Mouse (Mus musculus) thymus, postnatal 25 days (tissue): Measurements from ENCODE around the gene Col8a1.

Experiments
- DNase-seq: peaks from one replicate; pipeline ENCODE4 v3.0.0; 2022

Gene Col8a1

DNA sequence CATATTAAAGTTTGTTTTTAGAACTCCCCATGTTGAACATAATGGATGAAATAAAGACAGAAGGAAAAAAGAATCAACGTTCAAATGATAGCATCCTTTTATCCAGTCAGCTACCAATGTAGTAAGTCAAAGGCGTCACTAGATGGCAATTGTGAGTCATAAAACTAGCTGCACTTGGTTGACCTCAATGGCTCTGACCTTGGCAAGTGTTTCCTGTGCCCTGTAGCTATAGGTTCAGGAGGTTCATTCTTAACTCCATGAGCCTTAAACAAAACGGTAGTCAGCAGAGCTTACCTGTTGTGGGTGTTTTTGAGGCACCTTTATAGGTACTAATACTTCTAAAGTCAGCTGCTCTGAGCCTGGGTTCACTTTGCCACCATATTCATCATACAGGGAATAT is 85.2 kb downstream of the Col8a1 start:
- DNase-seq, result no peak

DNA sequence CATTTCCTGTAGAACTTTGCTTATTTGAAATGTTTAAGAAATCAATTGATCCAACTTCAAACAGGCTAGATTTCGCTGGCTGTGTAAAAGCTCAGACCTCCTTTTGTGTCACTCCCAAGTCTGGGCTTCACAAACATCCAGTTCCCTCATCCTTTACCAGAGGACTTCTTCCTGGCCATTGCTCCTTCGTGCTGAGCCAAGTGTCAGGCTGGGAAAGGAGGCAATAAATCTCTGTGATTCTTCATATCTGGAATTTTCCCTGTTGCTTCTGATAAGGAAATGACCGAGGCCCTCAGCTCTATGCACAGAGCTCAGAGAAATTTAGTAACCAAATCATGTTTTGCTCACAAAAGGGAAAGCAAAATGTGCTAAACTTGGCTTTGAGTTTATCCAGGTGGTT is 91.9 kb downstream of the Col8a1 start:
- DNase-seq, result no peak

DNA sequence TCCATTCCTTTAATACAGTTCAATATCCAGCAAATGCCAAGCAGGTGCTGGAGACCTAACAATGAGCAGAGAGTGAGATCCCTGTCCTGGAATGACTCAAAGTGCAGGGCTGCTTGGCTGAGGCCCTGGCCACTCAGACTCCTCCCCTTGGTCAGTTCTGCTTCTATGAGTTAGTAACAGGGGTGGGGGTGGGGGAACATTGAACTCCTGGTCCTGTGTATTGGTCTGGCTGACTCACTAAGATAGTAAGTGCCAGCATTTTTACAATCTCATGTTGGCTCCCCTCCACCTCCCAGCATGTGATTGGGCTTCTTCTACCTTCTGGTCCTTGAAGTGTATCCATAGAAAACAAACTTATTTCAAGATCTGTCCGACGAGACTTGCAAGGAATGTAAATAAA is 104.6 kb downstream of the Col8a1 start:
- DNase-seq, result no peak

DNA sequence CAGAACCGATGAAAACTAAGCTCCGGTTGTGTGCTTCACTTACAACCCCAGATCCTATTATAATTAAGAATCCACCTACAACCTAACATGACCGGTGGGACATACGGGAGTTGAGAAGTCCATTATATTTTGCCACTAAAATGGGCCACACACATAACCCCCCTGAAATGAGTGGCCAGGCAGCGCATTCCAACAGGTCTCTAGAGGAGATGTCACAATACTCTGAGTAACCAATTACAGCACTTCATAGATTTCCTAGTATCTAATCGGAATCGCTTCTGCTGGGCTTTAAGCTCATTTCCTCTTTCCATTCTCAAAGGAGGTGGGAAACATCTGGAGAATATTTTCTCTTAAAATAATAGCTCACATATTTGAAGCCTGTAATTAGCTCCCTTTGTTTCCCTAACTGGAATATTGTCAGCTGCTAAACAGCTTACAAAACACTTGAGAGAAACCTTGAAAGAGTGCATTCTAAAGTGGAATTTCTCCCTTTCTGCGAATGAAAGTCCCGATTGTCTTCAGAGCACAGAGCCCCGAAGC is 113.1 kb downstream of the Col8a1 start:
- no peak for DNase-seq

DNA sequence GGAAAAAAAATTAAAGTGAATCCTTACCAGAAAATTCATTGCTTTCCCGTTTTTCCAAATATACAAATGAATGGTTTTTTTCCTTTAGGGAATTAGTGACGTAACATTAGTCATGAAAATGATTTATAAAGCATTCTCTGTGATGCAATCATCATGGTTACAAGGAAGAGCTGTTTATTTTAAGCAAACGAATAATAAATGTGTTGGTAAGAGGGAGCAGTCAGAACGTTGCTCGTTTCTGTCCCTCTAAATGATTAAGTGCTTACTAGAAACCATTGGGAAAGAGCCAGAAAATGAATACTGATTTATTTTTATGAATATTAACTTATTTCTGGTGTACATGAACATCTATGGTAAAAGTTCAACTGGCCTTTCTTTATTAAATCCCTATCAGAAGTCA is 119.8 kb downstream of the Col8a1 start:
- DNase-seq, result no peak

DNA sequence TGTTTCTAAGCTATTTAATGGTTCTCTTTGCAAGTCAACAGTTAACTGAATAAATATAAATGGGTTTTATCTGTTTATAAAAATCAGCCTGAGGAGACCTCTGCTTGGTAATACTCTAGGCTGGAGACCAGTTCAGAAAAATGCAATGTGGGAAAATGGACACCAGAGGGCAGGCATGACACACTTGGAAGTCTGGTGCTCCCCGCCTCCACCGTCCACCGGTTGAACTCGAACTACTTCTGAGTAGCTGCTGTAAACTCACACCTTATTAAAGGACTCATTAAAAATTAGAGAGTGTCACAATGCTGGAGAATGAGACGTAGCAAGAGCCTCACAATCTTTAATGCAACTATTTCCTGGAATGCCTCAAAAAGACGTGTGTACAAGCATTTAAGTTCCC is 120.3 kb downstream of the Col8a1 start:
- peak; percentile 50 for DNase-seq

DNA sequence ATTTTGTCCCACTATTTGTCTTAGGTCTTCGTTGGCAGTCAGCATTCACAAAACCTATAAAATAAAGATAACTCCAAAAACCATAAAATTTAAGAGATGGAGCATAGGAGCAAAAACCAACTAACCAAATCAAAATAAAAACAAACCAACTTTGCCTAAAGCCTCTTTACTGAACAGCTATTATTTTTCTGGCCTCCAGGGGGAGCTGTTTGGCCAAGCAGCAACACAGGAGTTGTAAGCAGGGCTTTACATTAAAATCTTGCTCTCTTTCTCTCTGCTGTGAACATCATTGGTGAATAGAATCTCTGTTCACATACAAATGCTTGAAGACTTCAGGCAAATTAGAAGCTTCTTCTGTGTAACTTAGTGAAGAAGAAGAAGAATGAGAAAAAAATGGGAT is 142.8 kb downstream of the Col8a1 start:
- DNase-seq, result peak; percentile 15

DNA sequence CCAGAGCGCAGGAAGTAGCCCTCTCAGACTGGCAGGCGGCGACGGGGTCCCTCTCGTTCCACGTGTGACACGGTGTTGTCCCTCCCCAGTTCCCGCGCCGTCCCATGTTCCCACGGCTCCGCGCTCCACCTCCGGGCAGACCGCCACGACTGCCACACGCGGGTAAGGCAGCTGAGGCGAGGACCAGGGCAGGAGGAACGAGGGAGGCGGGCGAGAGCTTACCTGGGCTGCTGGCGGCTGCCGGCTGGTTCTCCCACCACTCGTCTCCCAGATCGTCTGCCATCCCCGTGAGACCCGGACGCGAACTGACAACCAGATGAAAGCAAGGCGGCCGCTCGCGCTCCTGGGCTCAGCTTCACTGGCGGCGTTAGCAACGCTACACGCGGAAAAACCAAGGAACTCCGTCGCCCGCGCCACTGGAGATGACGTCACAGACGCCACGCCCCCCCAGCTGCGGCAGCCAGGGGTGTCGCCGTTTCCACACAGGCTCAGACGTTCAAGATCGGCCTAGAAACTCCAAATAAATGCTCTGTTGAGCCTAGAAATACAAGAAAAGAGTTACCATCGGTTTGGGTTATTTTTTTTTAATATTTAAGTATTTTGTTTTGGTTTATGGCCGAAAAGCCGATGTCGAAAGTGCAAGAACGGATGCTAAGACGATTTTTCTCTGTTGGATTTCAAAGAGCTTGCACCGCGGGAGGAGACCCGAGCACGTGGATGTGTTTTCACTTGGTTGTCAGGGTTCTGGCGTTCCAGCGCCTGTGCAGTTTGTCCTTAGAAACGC is 147.9 kb downstream of the Col8a1 start, which contains the start of gene Cmss1:
TSS of gene Cmss1 (minus strand) at position 421 of the 784 bp plus-strand sequence.
- DNase-seq, result peak; percentile 85

DNA sequence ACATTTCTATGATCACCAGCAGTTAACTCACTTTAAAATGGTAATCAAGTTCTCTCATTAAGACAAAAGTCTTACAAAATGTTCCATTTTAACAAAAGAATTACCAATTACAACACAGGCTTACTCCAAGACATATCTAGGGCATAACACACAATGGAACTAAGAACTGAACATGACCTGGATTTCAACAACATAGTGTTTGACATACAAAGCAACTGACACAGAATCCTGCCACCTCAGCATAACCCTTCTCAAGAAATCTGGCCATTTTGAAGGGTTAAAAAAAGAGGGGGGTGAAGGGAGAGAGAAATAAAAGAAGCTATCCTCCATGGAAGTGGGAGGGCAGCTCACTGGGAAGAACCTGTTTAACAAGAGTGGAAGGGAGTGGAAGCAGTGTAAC is 153.5 kb downstream of the Col8a1 start:
- no peak for DNase-seq

DNA sequence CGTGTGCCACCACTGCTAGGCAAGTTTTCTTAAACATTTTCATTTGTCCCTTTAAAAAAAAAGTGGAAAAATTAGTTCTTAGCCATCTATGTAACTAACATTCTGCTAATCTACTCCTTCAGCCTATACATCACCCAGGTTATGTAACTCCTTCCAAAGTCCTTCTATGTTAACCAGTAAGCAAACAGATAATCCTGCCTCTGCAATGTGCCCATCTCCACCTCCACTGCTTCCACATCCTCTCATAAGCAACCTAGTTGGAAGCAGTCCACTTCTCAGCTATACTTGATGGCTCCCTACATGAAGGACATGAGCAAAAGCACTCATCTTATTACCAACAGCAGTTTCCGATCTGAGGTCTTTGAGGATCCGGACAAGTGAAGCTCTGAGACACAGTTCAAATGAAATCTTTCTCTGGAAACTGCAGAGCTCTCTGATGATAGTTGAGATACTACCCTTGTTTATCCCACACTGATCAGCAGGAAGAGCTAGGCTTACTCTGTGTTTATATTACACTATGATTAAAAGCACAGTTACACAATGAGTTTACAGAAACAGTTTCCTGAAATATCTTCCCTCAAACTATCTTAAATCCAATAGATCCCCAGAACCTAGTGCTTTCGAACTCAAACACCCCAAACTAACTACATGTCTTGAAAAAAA is 157.1 kb downstream of the Col8a1 start:
- DNase-seq, result no peak

DNA sequence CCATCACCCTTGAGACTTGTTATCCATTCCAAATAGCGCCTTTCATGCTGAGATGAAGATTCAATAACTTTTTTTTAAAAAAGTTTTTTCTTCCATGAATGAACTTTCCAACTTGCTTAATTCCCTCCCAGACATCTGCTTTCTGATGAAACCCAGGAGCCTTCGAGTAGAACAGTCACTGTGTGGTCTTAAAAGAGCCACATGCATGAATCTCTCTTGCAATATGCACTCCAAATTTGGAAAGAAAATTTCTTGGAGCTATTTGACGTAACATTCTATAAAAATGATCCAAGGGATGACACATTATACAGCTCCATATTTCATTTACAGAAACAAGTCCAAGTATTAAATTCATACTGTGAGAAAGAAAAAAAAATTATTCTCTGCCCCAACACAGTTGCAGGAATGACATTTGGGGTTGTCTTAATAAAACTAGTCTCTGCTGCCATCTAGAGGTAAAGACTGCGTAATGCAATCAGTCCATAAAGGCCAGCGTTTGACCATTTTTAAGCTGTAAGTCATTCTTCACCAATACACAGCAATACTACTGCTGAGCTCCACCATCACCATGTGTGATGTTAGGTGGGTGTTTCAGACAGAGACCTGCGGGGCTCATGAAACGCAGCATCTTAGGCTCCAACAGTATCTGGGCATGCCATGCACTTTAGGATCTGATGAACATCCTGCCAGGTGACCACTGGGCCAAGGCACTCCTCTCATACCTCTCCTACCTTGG is 160.9 kb downstream of the Col8a1 start:
- peak; percentile 9 for DNase-seq

DNA sequence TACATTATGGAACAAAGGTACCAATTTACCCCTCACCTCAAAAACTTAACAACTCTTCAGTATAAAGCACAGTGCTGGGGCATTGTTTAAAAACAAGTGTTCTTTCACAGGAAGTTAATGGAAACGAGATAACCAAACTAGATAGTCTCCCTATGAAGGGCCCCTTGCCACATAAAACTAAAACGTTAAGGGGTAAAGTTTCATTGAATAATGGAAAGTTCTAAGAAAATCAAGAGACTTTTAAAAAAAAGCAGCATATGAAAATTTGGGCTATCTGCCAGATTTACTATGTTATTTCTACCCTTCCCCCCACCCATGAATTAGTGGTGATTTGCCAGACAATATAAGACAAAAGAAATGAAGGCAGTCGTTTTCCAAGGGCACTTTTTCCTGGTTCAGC is 169.3 kb downstream of the Col8a1 start:
- DNase-seq, result no peak

DNA sequence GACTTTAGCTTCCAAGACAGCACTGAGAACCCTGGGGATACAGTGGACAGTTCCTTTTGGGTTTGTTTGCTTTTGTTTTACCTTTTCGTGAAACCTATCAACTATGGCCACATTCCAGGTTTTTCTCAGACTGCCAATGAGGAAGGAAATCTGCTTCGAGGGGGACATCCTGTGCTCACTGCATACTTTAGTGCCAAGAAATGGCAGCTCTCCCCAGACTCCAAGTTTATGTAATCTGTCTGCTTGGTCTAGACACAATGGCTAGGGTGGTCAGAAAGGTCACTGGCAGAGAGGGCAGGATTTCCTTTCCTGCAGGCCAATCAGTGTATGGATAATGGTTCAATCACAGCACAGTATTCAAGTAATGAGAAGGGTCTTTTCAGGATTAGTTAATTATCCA is 172.5 kb downstream of the Col8a1 start:
- no peak for DNase-seq

DNA sequence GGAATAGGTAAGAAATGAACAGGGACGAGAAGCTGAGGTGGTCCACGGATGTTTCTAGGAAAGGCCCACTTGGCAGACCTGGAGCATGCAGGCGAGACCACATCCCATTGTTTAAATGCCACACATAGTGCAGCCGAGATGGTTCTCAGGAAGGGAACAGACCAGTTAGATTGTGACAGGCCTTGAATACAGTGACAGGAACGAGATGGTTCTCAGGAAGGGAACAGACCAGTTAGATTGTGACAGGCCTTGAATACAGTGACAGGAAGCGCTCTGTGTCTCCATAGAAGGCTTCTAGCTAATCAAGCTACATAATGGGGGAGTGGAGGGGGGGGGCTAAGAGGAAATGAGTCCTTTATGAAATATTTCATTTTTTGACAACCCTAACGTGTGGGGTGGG is 174.5 kb downstream of the Col8a1 start:
- DNase-seq, result no peak

DNA sequence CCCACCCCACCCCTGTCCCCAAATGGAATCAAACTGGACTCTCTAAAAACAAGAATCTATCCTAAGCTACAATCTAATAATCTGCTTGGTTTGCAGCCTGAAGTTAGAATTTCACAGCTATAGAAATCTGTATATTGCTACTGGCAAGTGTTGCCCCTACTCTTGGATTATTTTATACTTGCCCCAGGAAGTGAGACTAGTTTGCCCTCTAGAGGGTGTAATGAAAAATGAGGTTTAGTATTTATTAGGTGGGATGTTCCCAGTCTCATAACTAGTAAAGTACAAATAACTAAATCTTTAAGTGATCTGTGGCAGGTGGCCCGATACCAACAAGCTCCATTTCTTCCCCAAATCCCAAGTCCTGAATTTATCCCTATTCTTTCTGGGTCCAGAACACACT is 177.0 kb downstream of the Col8a1 start:
- no peak for DNase-seq

DNA sequence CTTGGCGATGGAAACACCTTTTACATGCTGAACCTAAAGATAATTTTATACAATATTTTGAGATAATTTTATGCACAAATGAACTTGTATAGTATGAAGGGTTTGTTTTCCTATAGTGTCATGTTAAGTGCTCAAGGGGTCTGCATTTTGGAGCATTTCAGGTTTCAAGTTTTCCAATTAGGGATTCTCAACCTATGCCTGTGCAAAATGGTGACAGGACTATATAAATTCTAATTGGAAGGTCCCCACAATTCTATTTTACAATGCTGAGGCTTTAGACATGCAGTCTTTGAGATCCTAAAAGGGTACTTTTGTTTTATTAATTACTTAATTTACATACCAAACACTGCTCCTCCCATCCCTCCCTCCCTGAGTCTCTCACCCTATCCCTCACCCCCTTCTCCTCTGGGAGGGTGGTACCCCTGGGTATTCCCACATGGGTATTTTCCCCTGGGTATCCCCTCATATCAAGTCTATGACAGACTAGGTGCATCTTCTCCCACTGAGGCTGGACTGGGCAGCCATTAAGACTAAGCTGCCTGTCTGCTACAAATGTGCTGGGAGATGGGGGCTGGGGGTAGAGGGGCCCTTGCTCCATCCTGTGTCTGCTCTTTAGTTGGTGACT is 178.7 kb downstream of the Col8a1 start:
- DNase-seq, result no peak
